Mouse (Mus musculus): ENCODE results near the gene Inpp5a. TPM values are rescaled to one million over a fixed set of nuclear protein-coding genes. Genes with fewer than 3 reads are reported as not detected.

Inpp5a gene
- polyA plus RNA-seq, 1 experiment from 2014 or later = 28.5 TPM

- no peak for ATAC-seq (ENCODE audit: insufficient number of reproducible peaks, low FRiP score, low TSS enrichment, low read depth)
- H3K27ac ChIP-seq = no peak overlapping the region
- no peaks in the 10 kb centered on the region for H3K27me3 ChIP-seq
- no peak overlapping the region for H3K4me3 ChIP-seq
- H3K4me2 ChIP-seq = no peak overlapping the region
- peaks cover 44% of the 10 kb centered on the region for H3K4me1 ChIP-seq
- WGBS = 78% methylated on average over 5 of the region's 5 CpGs
- no peaks in the 10 kb centered on the region for H3K36me3 ChIP-seq
- H3K9ac ChIP-seq = no peak overlapping the region
- H3K9me3 ChIP-seq = no peaks in the 10 kb centered on the region
Observed at GRCm38 (mm10) chr7:139391691-139392090, 2.8 kb downstream of the Inpp5a start.

GRCm38 (mm10) chr7:139392106-139392505 is 3.2 kb downstream of the Inpp5a start:
- peaks cover 44% of the 10 kb centered on the region for H3K4me1 ChIP-seq
- no peak for ATAC-seq (ENCODE audit: insufficient number of reproducible peaks, low FRiP score, low TSS enrichment, low read depth)
- H3K4me2 ChIP-seq = no peak overlapping the region
- no peaks in the 10 kb centered on the region for H3K27me3 ChIP-seq
- no peak overlapping the region for H3K4me3 ChIP-seq
- H3K27ac ChIP-seq = no peak overlapping the region
- no peak overlapping the region for H3K9ac ChIP-seq
- WGBS = 76% methylated on average over 2 of the region's 2 CpGs
- no peaks in the 10 kb centered on the region for H3K36me3 ChIP-seq
- no peaks in the 10 kb centered on the region for H3K9me3 ChIP-seq

- H3K9ac ChIP-seq = no peak overlapping the region
- H3K27ac ChIP-seq = no peak overlapping the region
- no peak for ATAC-seq (ENCODE audit: insufficient number of reproducible peaks, low FRiP score, low TSS enrichment, low read depth)
- peaks cover 45% of the 10 kb centered on the region for H3K4me1 ChIP-seq
- no peak overlapping the region for H3K4me2 ChIP-seq
- H3K27me3 ChIP-seq = no peaks in the 10 kb centered on the region
- no peaks in the 10 kb centered on the region for H3K9me3 ChIP-seq
- 59% methylated on average over 6 of the region's 6 CpGs for WGBS
- no peaks in the 10 kb centered on the region for H3K36me3 ChIP-seq
- no peak overlapping the region for H3K4me3 ChIP-seq
Observed at GRCm38 (mm10) chr7:139392691-139393235, 3.9 kb downstream of the Inpp5a start.

GRCm38 (mm10) chr7:139397521-139397920 is 8.6 kb downstream of the Inpp5a start:
- Histone ChIP-seq H3K36me3 (no peaks in the 10 kb centered on the region), H3K27ac (no peak overlapping the region), H3K4me3 (no peak overlapping the region), H3K9ac (no peak overlapping the region), H3K4me1 (peaks cover 39% of the 10 kb centered on the region), H3K9me3 (no peaks in the 10 kb centered on the region), H3K4me2 (no peak overlapping the region), H3K27me3 (no peaks in the 10 kb centered on the region)
- 45% methylated on average over 8 of the region's 8 CpGs for WGBS
- ATAC-seq (ENCODE audit: insufficient number of reproducible peaks, low FRiP score, low TSS enrichment, low read depth) = no peak

GRCm38 (mm10) chr7:139398111-139398510 is 9.2 kb downstream of the Inpp5a start:
- no peaks in the 10 kb centered on the region for H3K27me3 ChIP-seq
- 65% methylated on average over 5 of the region's 5 CpGs for WGBS
- H3K36me3 ChIP-seq = no peaks in the 10 kb centered on the region
- H3K4me3 ChIP-seq = no peak overlapping the region
- no peak overlapping the region for H3K27ac ChIP-seq
- H3K4me2 ChIP-seq = no peak overlapping the region
- no peaks in the 10 kb centered on the region for H3K9me3 ChIP-seq
- peaks cover 33% of the 10 kb centered on the region for H3K4me1 ChIP-seq
- no peak for ATAC-seq (ENCODE audit: insufficient number of reproducible peaks, low FRiP score, low TSS enrichment, low read depth)
- H3K9ac ChIP-seq = no peak overlapping the region

- Histone ChIP-seq H3K4me3 (no peak overlapping the region), H3K36me3 (no peaks in the 10 kb centered on the region), H3K4me1 (peaks cover 33% of the 10 kb centered on the region), H3K27me3 (no peaks in the 10 kb centered on the region), H3K4me2 (no peak overlapping the region), H3K9ac (no peak overlapping the region), H3K9me3 (no peaks in the 10 kb centered on the region), H3K27ac (no peak overlapping the region)
- no peak for ATAC-seq (ENCODE audit: insufficient number of reproducible peaks, low FRiP score, low TSS enrichment, low read depth)
- 65% methylated on average over 6 of the region's 6 CpGs for WGBS
Observed at GRCm38 (mm10) chr7:139398530-139399021, 9.7 kb downstream of the Inpp5a start.

- Histone ChIP-seq H3K4me1 (peaks cover 33% of the 10 kb centered on the region), H3K27ac (no peak overlapping the region)
- 70% methylated on average over 4 of the region's 4 CpGs for WGBS
Observed at GRCm38 (mm10) chr7:139399572-139399971, 10.7 kb downstream of the Inpp5a start.

GRCm38 (mm10) chr7:139399977-139400685 is 11.2 kb downstream of the Inpp5a start:
- Histone ChIP-seq H3K4me1 (peaks cover 33% of the 10 kb centered on the region), H3K9me3 (no peaks in the 10 kb centered on the region), H3K4me2 (no peak overlapping the region), H3K36me3 (no peaks in the 10 kb centered on the region), H3K9ac (no peak overlapping the region), H3K27ac (no peak overlapping the region), H3K4me3 (no peak overlapping the region), H3K27me3 (no peaks in the 10 kb centered on the region)
- 80% methylated on average over 11 of the region's 11 CpGs for WGBS
- no peak for ATAC-seq (ENCODE audit: insufficient number of reproducible peaks, low FRiP score, low TSS enrichment, low read depth)

More at GRCm38 (mm10) chr7:139399572-139399971, 10.7 kb downstream of the Inpp5a start:
- no peak overlapping the region for H3K9ac ChIP-seq
- no peak overlapping the region for H3K4me2 ChIP-seq
- no peak overlapping the region for H3K4me3 ChIP-seq
- H3K27me3 ChIP-seq = no peaks in the 10 kb centered on the region
- no peaks in the 10 kb centered on the region for H3K9me3 ChIP-seq
- no peaks in the 10 kb centered on the region for H3K36me3 ChIP-seq
- ATAC-seq (ENCODE audit: insufficient number of reproducible peaks, low FRiP score, low TSS enrichment, low read depth) = 0 out of 2 replicates have a peak, but pooled peaks have one; percentile 18

GRCm38 (mm10) chr7:139400926-139401325 is 12.0 kb downstream of the Inpp5a start:
- Histone ChIP-seq H3K4me2 (no peak overlapping the region), H3K27me3 (no peaks in the 10 kb centered on the region), H3K9me3 (no peaks in the 10 kb centered on the region), H3K4me3 (no peak overlapping the region), H3K4me1 (peaks cover 33% of the 10 kb centered on the region), H3K9ac (no peak overlapping the region), H3K27ac (no peak overlapping the region), H3K36me3 (0 out of 2 replicates have a peak, but pooled peaks cover 4% of the 10 kb centered on the region)
- 89% methylated on average over 3 of the region's 3 CpGs for WGBS
- ATAC-seq (ENCODE audit: insufficient number of reproducible peaks, low FRiP score, low TSS enrichment, low read depth) = no peak

- no peak overlapping the region for H3K27ac ChIP-seq
- 56% methylated on average over 8 of the region's 8 CpGs for WGBS
- ATAC-seq (ENCODE audit: insufficient number of reproducible peaks, low FRiP score, low TSS enrichment, low read depth) = no peak
- no peak overlapping the region for H3K4me2 ChIP-seq
- H3K36me3 ChIP-seq = 0 out of 2 replicates have a peak, but pooled peaks cover 4% of the 10 kb centered on the region
- no peaks in the 10 kb centered on the region for H3K27me3 ChIP-seq
- peaks cover 33% of the 10 kb centered on the region for H3K4me1 ChIP-seq
- no peak overlapping the region for H3K9ac ChIP-seq
- no peaks in the 10 kb centered on the region for H3K9me3 ChIP-seq
- H3K4me3 ChIP-seq = no peak overlapping the region
Observed at GRCm38 (mm10) chr7:139401791-139402190, 12.9 kb downstream of the Inpp5a start.

GRCm38 (mm10) chr7:139402721-139403120 is 13.8 kb downstream of the Inpp5a start:
- no peaks in the 10 kb centered on the region for H3K9me3 ChIP-seq
- no peak overlapping the region for H3K27ac ChIP-seq
- peaks cover 27% of the 10 kb centered on the region for H3K4me1 ChIP-seq
- no peak overlapping the region for H3K9ac ChIP-seq
- no peak overlapping the region for H3K4me2 ChIP-seq
- no peak overlapping the region for H3K4me3 ChIP-seq
- 0 out of 2 replicates have a peak, but pooled peaks cover 4% of the 10 kb centered on the region for H3K36me3 ChIP-seq
- no peaks in the 10 kb centered on the region for H3K27me3 ChIP-seq
- 87% methylated on average over 4 of the region's 4 CpGs for WGBS
- ATAC-seq (ENCODE audit: insufficient number of reproducible peaks, low FRiP score, low TSS enrichment, low read depth) = no peak

- no peak for ATAC-seq (ENCODE audit: insufficient number of reproducible peaks, low FRiP score, low TSS enrichment, low read depth)
- Histone ChIP-seq H3K36me3 (0 out of 2 replicates have a peak, but pooled peaks cover 4% of the 10 kb centered on the region), H3K27ac (no peak overlapping the region), H3K27me3 (no peaks in the 10 kb centered on the region), H3K4me2 (no peak overlapping the region), H3K4me3 (no peak overlapping the region), H3K9me3 (no peaks in the 10 kb centered on the region), H3K4me1 (peaks cover 13% of the 10 kb centered on the region), H3K9ac (no peak overlapping the region)
- WGBS = 82% methylated on average over 2 of the region's 2 CpGs
Observed at GRCm38 (mm10) chr7:139406581-139406980, 17.7 kb downstream of the Inpp5a start.

Data from limb, embryonic 15.5 days (tissue).